Mouse (Mus musculus) spleen, postnatal 36 days (tissue): Measurements from ENCODE around the gene Wnt3a.
A peak's percentile ranks its signal among the peaks of the same experiment; 100 is the strongest.
"Not testable (repeated sequence)": the region's sequence is repeated elsewhere in the genome, so short reads cannot be mapped to it uniquely, and the experiment has no call there.

Source experiments
- DNase-seq, 2 experiments: peaks; one replicate each; pipeline ENCODE4 v3.0.0; 2022; ENCODE audit warnings: low spot score in 2 of 2, mixed read lengths in 1 of 2

Wnt3a gene

DNA sequence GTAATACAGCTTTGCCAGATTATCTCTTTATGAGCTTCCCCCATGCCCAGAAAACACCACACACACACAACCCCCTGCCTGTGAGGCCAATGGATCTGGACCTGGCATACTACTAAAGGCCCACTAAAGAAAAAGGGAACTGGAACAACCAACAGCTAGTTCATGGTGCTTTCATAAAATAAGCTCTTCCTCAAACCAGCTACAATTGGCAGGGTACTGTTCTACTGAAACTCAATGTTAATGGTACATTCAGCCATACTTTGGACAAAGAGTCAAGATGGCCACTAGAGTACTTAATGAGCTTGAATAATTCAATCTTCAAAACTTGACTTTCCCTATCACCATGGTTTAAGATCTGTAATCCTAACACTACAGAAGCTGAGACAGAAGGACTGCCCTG is 68.9 kb downstream of the Wnt3a start:
- DNase-seq, result no peak

DNA sequence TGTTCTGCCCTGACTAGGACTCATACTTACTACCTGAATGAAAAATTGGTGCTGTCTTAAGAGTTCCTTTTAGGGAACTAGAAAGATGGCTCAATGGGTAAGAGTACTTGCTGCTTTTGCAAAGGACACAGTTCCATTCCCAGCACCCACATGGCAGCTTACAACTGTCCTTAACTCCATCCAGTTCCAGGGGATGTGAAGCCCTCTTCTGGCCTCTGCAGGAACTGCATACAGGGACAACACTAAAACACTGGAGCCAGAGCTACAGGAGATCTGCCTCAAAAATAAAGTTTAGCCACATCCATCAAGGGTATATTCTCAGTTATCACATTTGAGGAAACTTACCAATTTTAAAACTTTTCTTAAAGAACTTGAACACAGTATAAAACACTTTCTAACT is 71.5 kb downstream of the Wnt3a start:
- DNase-seq, result no peak

DNA sequence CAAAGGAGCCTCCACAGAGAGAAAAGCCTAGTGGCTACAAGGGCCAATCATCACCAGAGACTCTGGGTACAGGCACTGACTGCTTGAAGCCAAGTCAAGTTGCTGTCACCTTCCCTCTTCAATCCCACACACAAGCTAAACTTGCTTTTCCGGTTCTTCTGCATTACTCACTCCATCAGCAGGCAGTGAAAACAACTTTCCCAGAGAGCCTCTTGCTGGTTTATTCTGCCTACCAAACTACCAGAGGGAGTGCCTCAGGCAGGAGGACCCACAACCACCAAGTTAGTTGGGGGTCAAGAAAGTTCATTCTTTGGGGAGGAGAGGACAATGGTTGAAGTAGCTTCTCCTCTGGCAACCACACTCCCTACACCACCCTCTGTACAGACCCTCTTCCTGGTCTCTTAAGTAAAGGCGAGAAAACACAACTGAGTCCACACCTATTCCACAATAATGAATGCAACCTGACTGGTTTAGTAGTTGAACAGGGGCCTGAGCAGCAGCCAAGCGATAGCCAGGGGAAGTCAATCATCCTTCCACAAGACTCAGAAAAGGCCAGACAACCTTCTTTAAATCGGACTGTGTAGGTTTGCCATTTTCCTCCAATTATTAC is 72.1 kb downstream of the Wnt3a start:
- no peak for DNase-seq

DNA sequence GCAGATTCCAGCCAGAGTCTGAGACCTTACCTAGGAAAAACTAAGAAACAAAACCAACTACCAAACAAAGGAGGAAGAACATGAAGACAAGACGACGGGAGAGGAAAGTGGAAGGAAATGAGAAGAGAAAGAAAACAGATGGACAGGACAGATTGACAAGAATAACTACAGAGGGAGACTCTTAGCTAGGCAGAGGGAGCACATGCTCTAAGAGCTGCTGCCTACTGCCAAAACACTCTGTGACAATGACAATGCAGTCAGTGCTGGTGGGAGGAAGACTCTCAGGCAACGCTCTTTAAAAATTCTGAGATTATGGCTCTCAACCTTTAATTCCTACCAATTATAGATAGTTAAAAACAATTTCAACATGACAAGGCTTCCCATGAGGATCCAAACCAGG is 73.6 kb downstream of the Wnt3a start:
- no peak for DNase-seq

DNA sequence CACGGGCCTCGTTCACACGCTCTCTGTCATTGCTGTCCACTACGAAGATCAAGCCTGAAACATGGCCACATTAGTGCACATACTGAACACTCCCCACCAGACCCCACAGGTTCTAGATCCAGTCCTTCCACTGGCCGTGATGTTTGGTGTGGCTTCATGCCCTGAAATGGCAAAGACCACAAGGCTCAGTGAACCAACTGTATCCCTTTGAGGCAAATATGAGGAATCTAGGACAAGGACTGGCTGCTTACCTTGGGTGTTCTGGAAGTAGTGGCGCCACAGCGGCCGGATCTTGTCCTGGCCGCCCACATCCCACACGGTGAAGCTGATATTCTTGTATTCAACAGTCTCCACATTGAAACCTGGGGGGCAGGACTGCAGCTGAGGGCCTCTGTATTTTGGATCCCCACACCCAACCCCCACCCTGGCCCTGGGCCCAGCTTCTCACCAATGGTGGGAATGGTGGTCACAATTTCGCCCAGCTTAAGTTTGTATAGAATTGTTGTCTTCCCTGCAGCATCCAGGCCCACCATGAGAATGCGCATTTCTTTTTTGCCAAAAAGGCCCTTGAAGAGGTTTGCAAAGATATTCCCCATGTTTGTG is 77.6 kb downstream of the Wnt3a start:
- no peak for DNase-seq

DNA sequence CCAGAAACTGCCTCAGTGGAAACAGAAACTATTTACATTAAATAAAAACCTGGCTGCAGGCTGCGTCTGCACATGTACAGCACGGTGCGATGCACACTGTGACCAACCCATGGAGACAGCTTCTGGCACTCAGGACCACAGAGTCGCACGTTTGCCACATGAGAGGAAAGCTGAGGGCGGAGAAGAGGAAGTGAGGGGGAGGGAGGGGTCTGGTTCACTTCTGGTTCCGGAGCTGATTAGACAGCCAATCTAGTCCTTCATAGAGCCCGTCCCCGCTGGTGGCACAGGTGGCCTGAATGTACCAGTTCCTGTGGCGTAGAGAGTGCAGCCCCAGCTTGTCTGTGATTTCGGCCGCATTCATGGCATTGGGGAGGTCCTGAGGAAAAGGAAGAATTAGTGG is 78.2 kb downstream of the Wnt3a start:
- peak; percentile 71 to 74 for DNase-seq

DNA sequence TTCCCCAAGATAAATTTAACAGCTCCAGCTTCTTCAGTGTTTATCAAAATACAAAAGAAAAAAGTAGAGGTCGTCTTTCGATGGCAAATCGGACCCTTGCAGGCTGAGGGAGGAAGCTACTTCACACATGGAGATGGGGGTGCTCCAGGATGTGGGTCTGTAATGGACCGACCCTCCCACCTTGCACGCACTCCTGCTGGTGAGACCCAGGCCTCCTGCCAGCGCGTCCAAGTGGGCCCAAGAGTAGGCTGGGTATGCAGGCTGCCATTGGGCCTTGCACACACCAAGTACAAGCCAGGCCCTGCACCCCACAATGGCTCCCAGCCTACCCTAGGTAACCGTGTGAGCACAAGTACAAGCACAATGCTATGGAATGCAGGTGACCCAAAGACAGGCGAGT is 79.0 kb downstream of the Wnt3a start:
- DNase-seq, result not testable (repeated sequence)

DNA sequence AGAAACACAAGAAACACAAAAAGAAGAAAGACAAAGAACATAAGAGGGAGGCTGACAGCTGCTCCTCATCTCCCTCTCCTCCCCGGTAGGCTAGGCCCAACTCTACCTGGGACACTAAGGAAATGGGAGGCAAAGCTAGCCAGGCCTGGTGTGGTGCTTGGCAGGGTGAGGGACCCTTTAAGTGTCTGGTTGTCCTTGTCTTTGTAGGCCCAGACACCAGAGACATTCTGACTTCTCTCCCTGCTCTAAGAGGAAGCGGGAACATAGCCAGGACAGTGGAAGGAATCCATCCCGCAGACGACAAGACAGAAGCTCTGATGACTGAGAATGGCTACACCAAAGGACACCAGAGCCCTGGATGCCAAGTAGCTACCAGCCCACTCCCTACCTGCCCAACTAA is 80.5 kb downstream of the Wnt3a start:
- DNase-seq, result no peak

DNA sequence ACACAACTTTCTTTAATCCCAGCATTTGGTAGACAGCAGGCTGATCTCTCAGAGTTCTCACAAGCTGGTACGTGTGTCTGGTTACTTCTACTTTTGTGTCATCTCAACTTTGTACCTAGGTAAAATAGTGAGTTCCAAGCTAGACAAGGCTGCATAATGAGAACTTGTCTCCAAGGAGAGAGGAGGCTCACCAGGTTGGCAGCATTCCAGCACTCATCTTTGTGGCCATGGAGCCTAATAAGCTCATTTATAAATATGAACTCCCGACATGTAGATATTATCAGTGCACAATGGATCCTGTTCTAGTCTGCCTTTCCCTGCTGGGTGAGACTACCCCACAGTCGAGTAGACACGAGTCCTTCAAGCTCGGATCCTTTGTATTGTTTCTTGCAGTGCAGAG is 81.0 kb downstream of the Wnt3a start:
- no peak for DNase-seq

DNA sequence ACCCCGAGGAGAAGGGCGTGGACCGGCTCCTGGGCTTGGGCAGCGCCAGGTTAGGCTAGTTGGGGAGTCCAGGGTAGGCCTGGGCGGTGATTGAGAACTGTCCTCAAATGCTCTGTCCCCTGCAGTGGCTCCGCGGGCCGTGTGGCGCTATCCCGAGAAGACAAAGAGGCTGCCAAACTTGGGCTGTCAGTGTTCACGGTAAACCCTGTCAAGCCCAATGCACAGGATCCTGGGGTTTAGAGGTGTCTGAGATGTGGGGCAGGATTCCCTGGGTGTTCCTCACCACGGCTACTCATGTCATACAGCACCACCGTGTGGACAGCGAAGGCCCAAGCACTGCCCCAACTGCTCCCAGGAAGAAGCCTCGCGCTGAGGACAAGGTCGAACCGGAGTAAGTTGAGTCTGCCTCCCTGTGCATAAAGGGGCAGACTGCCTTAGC is 81.5 kb downstream of the Wnt3a start:
- peak; percentile 54 to 71 for DNase-seq

DNA sequence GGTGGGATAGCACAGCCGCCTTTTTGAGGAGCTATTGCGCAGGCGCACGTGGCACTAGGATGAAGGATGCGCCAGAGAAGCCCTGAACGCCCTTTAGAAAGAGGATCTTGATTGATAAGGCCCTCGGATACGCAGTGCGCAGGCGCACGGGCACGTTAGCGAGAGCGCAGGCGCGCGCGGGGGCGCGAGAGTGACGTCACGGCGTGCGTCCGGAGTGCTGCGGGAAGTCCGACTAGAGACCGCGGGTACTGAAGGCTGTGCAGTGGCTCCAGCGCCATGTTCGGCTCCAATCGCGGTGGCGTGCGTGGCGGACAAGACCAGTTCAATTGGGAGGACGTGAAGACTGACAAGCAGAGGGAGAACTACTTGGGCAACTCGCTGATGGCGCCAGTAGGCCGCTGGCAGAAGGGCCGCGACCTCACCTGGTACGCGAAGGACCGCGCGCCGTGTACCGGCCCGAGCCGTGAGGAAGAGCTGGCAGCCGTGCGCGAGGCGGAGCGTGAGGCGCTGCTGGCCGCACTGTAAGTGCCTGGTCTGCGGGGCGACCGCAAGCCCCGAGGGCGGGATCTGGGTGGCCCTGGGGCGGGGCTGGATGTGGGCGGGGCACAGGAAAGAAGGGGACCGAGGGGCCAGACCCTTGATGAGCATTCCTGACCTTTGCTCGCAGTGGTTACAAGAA is 82.3 kb downstream of the Wnt3a start, which contains the start of gene 2310033P09Rik:
TSS of gene 2310033P09Rik (plus strand) at position 169 of the 679 bp plus-strand sequence.
- DNase-seq, result peak; percentile 93 to 96

DNA sequence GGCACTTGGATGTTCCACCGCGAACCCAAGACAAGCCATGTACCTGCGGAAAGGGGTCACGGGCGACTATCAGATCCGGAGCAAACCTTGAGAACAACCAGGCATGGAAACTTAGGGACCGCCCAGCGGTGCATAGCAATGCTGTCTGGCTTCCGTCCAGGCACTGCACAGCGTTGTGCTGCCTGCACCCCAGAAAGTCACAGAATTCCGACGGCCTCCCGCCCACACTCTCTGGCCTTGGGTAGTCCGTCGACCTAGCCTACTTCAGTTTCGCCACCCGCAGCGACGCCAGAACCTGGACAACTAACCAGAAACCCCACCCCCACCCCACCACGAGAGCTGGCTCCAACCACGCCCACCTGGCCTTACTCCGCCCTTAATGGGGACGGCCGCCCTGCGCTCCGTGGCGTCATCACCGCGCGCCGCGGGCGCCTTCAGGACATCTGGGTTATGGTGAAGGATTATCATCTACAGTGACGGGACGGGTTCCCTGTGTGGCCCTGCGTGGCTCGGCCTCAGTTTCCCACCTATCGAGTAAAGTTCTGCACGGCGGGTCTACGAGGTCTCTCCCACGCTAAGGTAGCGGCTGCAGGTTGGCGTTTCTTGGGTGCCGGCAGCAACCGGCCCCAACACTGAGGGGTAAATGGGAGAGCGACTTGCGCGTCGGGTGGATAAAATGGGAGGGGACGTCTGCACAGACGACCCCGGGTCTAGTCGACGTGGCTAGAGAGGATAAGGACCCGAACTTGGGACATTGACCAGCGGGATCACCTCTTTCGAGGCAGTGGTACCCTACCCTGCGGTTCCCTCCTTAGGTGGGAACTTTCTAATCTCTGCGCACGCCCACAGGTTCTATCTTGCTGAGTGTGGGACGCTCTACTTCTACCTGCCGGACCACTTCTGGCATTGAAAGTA is 88.2 kb downstream of the Wnt3a start, which contains the start of gene Mrpl55:
TSS of gene Mrpl55 (plus strand) at position 406 of the 915 bp plus-strand sequence.
- peak; percentile 90 to 94 for DNase-seq

DNA sequence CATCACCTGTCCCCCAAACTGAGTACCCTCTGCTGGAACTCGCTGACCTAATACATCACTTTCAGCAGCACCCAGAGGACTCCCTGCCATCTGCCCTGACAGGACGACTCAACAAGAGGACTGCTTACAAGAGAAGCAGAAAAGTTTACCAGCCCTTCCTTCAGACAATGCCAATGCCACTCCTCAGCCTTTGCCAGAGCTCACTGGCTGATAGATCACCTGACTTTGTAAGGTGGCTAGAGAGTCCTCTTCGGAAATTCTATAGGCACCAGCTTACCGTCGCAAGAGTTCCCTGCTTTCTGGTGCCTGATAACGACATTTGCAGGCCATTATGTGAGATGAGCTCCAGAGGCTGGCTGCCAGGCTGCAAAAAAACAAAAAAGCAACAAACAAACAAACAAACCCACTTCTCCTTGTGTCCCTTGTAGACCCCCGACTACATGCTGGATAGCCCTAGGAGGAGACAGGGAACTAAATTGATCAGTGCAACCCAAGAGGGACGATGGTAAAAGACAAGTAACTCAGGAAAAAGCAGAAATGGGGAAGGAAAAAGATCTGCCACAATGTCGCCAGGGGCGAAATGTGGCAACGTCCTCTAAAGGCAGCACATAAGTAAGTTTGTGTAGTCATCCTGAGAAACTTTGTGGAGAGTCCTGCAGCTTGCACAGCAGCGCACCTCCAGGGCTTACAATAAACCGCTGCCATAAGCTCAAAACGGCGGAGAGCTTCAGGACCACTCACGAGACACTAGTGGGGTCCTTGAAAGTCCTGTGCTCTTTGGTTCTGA is 89.1 kb downstream of the Wnt3a start:
- DNase-seq, result no peak
